Comparison of ENCODE assay signal across 12 mouse cellular contexts in the genomic region with DNA sequence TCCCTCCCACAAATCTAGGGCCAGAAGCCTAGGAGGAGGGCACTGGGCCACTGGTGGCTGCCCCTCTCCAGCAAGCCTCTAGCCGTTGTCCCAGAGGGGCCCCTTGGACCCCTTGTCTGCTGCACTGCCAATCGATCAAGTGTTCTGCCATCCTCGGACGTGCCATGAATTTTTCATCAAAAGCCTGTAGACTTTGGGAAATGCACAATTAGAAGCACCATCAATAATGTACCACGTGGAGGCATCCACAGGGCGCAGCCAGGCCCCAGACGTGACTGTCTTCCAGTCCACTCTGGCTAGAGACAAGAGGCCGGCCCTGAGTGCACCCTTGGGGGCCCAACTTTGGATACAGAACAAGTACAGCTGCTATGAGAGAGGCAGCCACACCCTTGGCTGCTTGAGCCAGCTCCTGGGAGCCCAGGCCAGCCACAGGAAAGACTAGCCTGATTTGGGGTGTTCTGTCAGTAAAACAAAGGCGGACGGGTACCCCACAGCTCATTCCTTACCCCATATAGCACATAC. TPM values are rescaled to one million over a fixed set of nuclear protein-coding genes. Genes with fewer than 3 reads are reported as not detected.
A peak's percentile ranks its signal among the peaks of the same experiment; 100 is the strongest.
DNase-seq lines count a peak whose midpoint lies in the region; ATAC-seq lines count a peak whose summit lies in the region.
"Had no signal": no experiment of that assay in that cellular context is flagged by ENCODE, and none has a peak within 500 bp of the region (broad histone marks: within the 10 kb centered on the region; RNA-seq: fewer than 3 reads in every experiment).

No protein-coding gene starts in this region.

- no peaks in the 10 kb centered on the region for H3K36me3 ChIP-seq in neural tube, embryonic 11.5 days (ENCODE audit: control insufficient read depth, insufficient read depth, low read length)
- H3K36me3 ChIP-seq in hindbrain, embryonic 14.5 days (replicated peaks; ENCODE audit: control insufficient read depth, insufficient read depth), result no peaks in the 10 kb centered on the region
- no peaks in the 10 kb centered on the region for H3K36me3 ChIP-seq in liver, embryonic 11.5 days (ENCODE audit: control insufficient read depth, insufficient read depth, low read length)
- H3K36me3 ChIP-seq in kidney, embryonic 16.5 days (ENCODE audit: insufficient read depth, low read length), result no peaks in the 10 kb centered on the region

- no peaks in the 10 kb centered on the region for H3K27me3 ChIP-seq in neural tube, embryonic 11.5 days (ENCODE audit: control insufficient read depth, insufficient read depth, low read length)
- no peaks in the 10 kb centered on the region for H3K27me3 ChIP-seq in hindbrain, embryonic 14.5 days (ENCODE audit: control insufficient read depth, insufficient read depth, low read length)
- H3K27me3 ChIP-seq in liver, embryonic 11.5 days (replicated peaks; ENCODE audit: control insufficient read depth, insufficient read depth, low read length), result peaks cover 20% of the 10 kb centered on the region
- H3K27me3 ChIP-seq in kidney, embryonic 16.5 days (ENCODE audit: insufficient read depth, low read length), result no peaks in the 10 kb centered on the region

- DNase-seq in neural tube, embryonic 11.5 days (ENCODE audit: low spot score), result peak; percentile 68
- no peak for DNase-seq in neural tube, embryonic 10.5 days (ENCODE audit: extremely low spot score, low spot score)
- DNase-seq in gastrocnemius, postnatal 10 days, result peak; percentile 65
- DNase-seq in hindbrain, embryonic 14.5 days (ENCODE audit: low spot score), result no peak
- no peak for DNase-seq in right cerebral cortex, adult 18-20 months
- DNase-seq in liver, embryonic 11.5 days (ENCODE audit: low spot score), result no peak
- DNase-seq: cerebellum, adult 8-10 months; kidney, adult 18-20 months had no signal

- H3K9ac ChIP-seq in neural tube, embryonic 11.5 days (ENCODE audit: low read length), result no peak overlapping the region
- H3K9ac ChIP-seq in hindbrain, embryonic 14.5 days, result no peak overlapping the region
- no peak overlapping the region for H3K9ac ChIP-seq in liver, embryonic 11.5 days (ENCODE audit: low read depth, low read length)
- no peak overlapping the region for H3K9ac ChIP-seq in kidney, embryonic 16.5 days (replicated peaks; ENCODE audit: low read length)

- H3K27ac ChIP-seq in neural tube, embryonic 11.5 days (ENCODE audit: low read depth, low read length), result peak overlapping the region; percentile 56
- 0 out of 2 replicates have a peak overlapping the region, but pooled peaks have one; percentile 28 for H3K27ac ChIP-seq in hindbrain, embryonic 14.5 days
- H3K27ac ChIP-seq in liver, embryonic 11.5 days (ENCODE audit: low read depth, low read length), result no peak overlapping the region
- no peak overlapping the region for H3K27ac ChIP-seq in kidney, embryonic 16.5 days (ENCODE audit: low read length)

- H3K4me2 ChIP-seq in neural tube, embryonic 11.5 days (ENCODE audit: low read depth), result no peak overlapping the region
- no peak overlapping the region for H3K4me2 ChIP-seq in hindbrain, embryonic 14.5 days (replicated peaks)
- no peak overlapping the region for H3K4me2 ChIP-seq in liver, embryonic 11.5 days
- H3K4me2 ChIP-seq in kidney, embryonic 16.5 days (replicated peaks; ENCODE audit: low read depth, low read length), result no peak overlapping the region

- 64% methylated on average over 10 of the region's 10 CpGs for WGBS in neural tube, embryonic 11.5 days
- 47% methylated on average over 10 of the region's 10 CpGs for WGBS in hindbrain, embryonic 14.5 days
- 80% methylated on average over 10 of the region's 10 CpGs for WGBS in liver, embryonic 11.5 days
- WGBS in kidney, embryonic 16.5 days, result 87% methylated on average over 10 of the region's 10 CpGs

- H3K9me3 ChIP-seq in neural tube, embryonic 11.5 days (ENCODE audit: control insufficient read depth, low read length), result no peaks in the 10 kb centered on the region
- H3K9me3 ChIP-seq in hindbrain, embryonic 14.5 days (ENCODE audit: control insufficient read depth, low read length), result no peaks in the 10 kb centered on the region
- H3K9me3 ChIP-seq in liver, embryonic 11.5 days (ENCODE audit: control insufficient read depth, low read length), result no peaks in the 10 kb centered on the region
- no peaks in the 10 kb centered on the region for H3K9me3 ChIP-seq in kidney, embryonic 16.5 days (ENCODE audit: low read length)

- no peak overlapping the region for H3K4me3 ChIP-seq in neural tube, embryonic 11.5 days (ENCODE audit: low read depth, low read length)
- H3K4me3 ChIP-seq in hindbrain, embryonic 14.5 days (replicated peaks; ENCODE audit: low read length), result no peak overlapping the region
- H3K4me3 ChIP-seq in liver, embryonic 11.5 days (ENCODE audit: low read depth, low read length), result no peak overlapping the region
- H3K4me3 ChIP-seq in kidney, embryonic 16.5 days (ENCODE audit: low read length), result no peak overlapping the region

- ATAC-seq in neural tube, embryonic 11.5 days (ENCODE audit: insufficient read depth, low FRiP score, low TSS enrichment), result no peak
- no peak for ATAC-seq in hindbrain, embryonic 14.5 days (ENCODE audit: low FRiP score)
- ATAC-seq in liver, embryonic 11.5 days (replicated peaks; ENCODE audit: low FRiP score), result no peak
- ATAC-seq in kidney, embryonic 16.5 days (ENCODE audit: low FRiP score, low TSS enrichment), result no peak
- ATAC-seq: activated CD4-positive, CD25-positive, alpha-beta regulatory T cell, adult 4 months had no signal

- H3K4me1 ChIP-seq in neural tube, embryonic 11.5 days (ENCODE audit: control insufficient read depth, insufficient read depth, low read length), result peaks cover 62% of the 10 kb centered on the region
- peaks cover 70% of the 10 kb centered on the region for H3K4me1 ChIP-seq in hindbrain, embryonic 14.5 days (replicated peaks; ENCODE audit: control insufficient read depth, insufficient read depth, low read length)
- H3K4me1 ChIP-seq in liver, embryonic 11.5 days (replicated peaks; ENCODE audit: control insufficient read depth, insufficient read depth, low read length), result peaks cover 4% of the 10 kb centered on the region
- peaks cover 22% of the 10 kb centered on the region for H3K4me1 ChIP-seq in kidney, embryonic 16.5 days (ENCODE audit: insufficient read depth, low read length)

RNA-seq across cellular contexts. Expression of gene Stra6, which starts 20.0 kb away (rescaled TPM):
- polyA plus RNA-seq in neural tube, embryonic 11.5 days (2014; fragmentation: Nextera tagmentation; extraction: Ambion mirVana), result 53.7 and 55.2 TPM in 2 replicates
- total RNA-seq in gastrocnemius, postnatal 10 days (2021), result under 1 TPM; 0.25 to 0.40 TPM
- polyA plus RNA-seq in hindbrain, embryonic 14.5 days (2014; fragmentation: Nextera tagmentation; extraction: Ambion mirVana), result 18.1 and 22.1 TPM in 2 replicates
- 5.9 and 7.2 TPM in 2 replicates for polyA plus RNA-seq in liver, embryonic 11.5 days (2014; fragmentation: Nextera tagmentation; extraction: Ambion mirVana)
- 24.1 and 34.2 TPM in 2 replicates for polyA plus RNA-seq in kidney, embryonic 16.5 days (2015; fragmentation: Nextera tagmentation; extraction: Ambion mirVana)
- total RNA-seq: liver, adult 2 months; megakaryocyte progenitor cell, adult 5-6 weeks had no signal
- polyA plus RNA-seq: liver, adult 2 months had no signal

RNA-seq across cellular contexts. Expression of gene Cyp11a1, which starts 37.3 kb away (rescaled TPM):
- polyA plus RNA-seq in neural tube, embryonic 11.5 days (2014; fragmentation: Nextera tagmentation; extraction: Ambion mirVana), result 0.16 TPM in 1 of 2 replicates, not detected in the other
- 1 to 10 TPM; 1.2 to 1.6 TPM for total RNA-seq in gastrocnemius, postnatal 10 days (2021)
- polyA plus RNA-seq in hindbrain, embryonic 14.5 days (2014; fragmentation: Nextera tagmentation; extraction: Ambion mirVana), result 0.39 and 1.5 TPM in 2 replicates
- 0.10 TPM in 1 of 2 replicates, not detected in the other for polyA plus RNA-seq in liver, embryonic 11.5 days (2014; fragmentation: Nextera tagmentation; extraction: Ambion mirVana)
- 25.0 and 45.7 TPM in 2 replicates for polyA plus RNA-seq in kidney, embryonic 16.5 days (2015; fragmentation: Nextera tagmentation; extraction: Ambion mirVana)
- total RNA-seq: liver, adult 2 months had no signal
- polyA plus RNA-seq: activated CD4-positive, CD25-positive, alpha-beta regulatory T cell, adult 4 months; liver, adult 2 months had no signal

Comparison
In these comparisons a context has a peak if more than half of its experiments do, and no peak if none do; other contexts are left out.
1. DNase-seq: peak in neural tube, embryonic 11.5 days (single experiment) and gastrocnemius, postnatal 10 days (single experiment); none in neural tube, embryonic 10.5 days (single experiment), hindbrain, embryonic 14.5 days (single experiment), right cerebral cortex, adult 18-20 months (single experiment) and liver, embryonic 11.5 days (single experiment).
2. H3K27ac ChIP-seq: peak in neural tube, embryonic 11.5 days (single experiment) and hindbrain, embryonic 14.5 days (single experiment); none in liver, embryonic 11.5 days (single experiment) and kidney, embryonic 16.5 days (single experiment).
3. RNA of gene Cyp11a1, which starts 37.3 kb away (polyA plus RNA-seq): 25.0 to 45.7 TPM in kidney, embryonic 16.5 days; 0.39 to 1.5 TPM in hindbrain, embryonic 14.5 days, 0.16 TPM in neural tube, embryonic 11.5 days and 0.10 TPM in liver, embryonic 11.5 days; every median in the first group is over 10 times any median in the second.